Comparison of ENCODE assay signal across 10 mouse cellular contexts in genomic region chr1:138842756-138843155, GRCm38 (mm10). TPM values are rescaled to one million over a fixed set of nuclear protein-coding genes. Genes with fewer than 3 reads are reported as not detected.
DNase-seq lines count a peak whose midpoint lies in the region; ATAC-seq and TF ChIP-seq lines count a peak whose summit lies in the region.
"Had no signal": no experiment of that assay in that cellular context is flagged by ENCODE, and none has a peak within 500 bp of the region (broad histone marks: within the 10 kb centered on the region; RNA-seq: fewer than 3 reads in every experiment).

No protein-coding gene starts in this region.

- H3K36me3 ChIP-seq in neural tube, embryonic 11.5 days (ENCODE audit: control insufficient read depth, insufficient read depth, low read length) = no peaks in the 10 kb centered on the region
- H3K36me3 ChIP-seq: G1E had no signal

- no peak for ATAC-seq in neural tube, embryonic 11.5 days (ENCODE audit: insufficient read depth, low FRiP score, low TSS enrichment)
- ATAC-seq in CD4-positive, CD25-positive, alpha-beta regulatory T cell, adult 4 months = no peak

- no peak for DNase-seq in layer of hippocampus, adult 2 months (ENCODE audit: low spot score in 2 of 2)
- DNase-seq in layer of hippocampus, postnatal 36 days = no peak
- DNase-seq in induced T-regulatory cell, adult 2 months (ENCODE audit: low read depth) = peak; percentile 50
- DNase-seq in neural tube, embryonic 11.5 days (ENCODE audit: low spot score) = peak; percentile 45
- no peak for DNase-seq in cerebellum, adult 18-20 months
- DNase-seq in left cerebral cortex, adult 8-10 months (ENCODE audit: low spot score in 2 of 2) = no peak

- TF ChIP-seq CTCF in layer of hippocampus, adult 2 months (conservative IDR thresholded peaks at IDR 0.05) = no peak
- TF ChIP-seq CTCF in embryonic fibroblast, embryonic 13.5 days (IDR thresholded peaks at IDR 0.05; ENCODE audit: borderline replicate concordance, insufficient read depth, low read length) = no peak

- under 1% methylated on average over 10 of the region's 10 CpGs for WGBS in neural tube, embryonic 11.5 days

- TF ChIP-seq POLR2A in embryonic fibroblast, embryonic 13.5 days (IDR thresholded peaks at IDR 0.05; ENCODE audit: low read depth, low read length) = no peak

- H3K4me2 ChIP-seq in neural tube, embryonic 11.5 days (ENCODE audit: low read depth) = no peak overlapping the region

- H3K9me3 ChIP-seq in neural tube, embryonic 11.5 days (ENCODE audit: control insufficient read depth, low read length) = no peaks in the 10 kb centered on the region
- H3K9me3 ChIP-seq: G1E had no signal

- H3K4me3 ChIP-seq in layer of hippocampus, adult 2 months = peak overlapping the region; percentile 63
- peak overlapping the region; percentile 52; the same call in 1 of the 2 replicates for H3K4me3 ChIP-seq in embryonic fibroblast, embryonic 13.5 days (ENCODE audit: insufficient read depth, low read length)
- no peak overlapping the region for H3K4me3 ChIP-seq in neural tube, embryonic 11.5 days (ENCODE audit: low read depth, low read length)

- H3K27ac ChIP-seq in layer of hippocampus, adult 2 months = peak overlapping the region; percentile 88; the same call in 1 of the 2 replicates
- peak overlapping the region; percentile 14; the same call in 1 of the 2 replicates for H3K27ac ChIP-seq in embryonic fibroblast, embryonic 13.5 days (ENCODE audit: insufficient read depth, low read length)
- H3K27ac ChIP-seq in neural tube, embryonic 11.5 days (ENCODE audit: low read depth, low read length) = no peak overlapping the region

- no peaks in the 10 kb centered on the region for H3K4me1 ChIP-seq in embryonic fibroblast, embryonic 13.5 days (ENCODE audit: control insufficient read depth, insufficient read depth, low read length)
- peaks cover 16% of the 10 kb centered on the region for H3K4me1 ChIP-seq in neural tube, embryonic 11.5 days (ENCODE audit: control insufficient read depth, insufficient read depth, low read length)

- H3K27me3 ChIP-seq in neural tube, embryonic 11.5 days (ENCODE audit: control insufficient read depth, insufficient read depth, low read length) = peaks cover 86% of the 10 kb centered on the region

- H3K9ac ChIP-seq in neural tube, embryonic 11.5 days (ENCODE audit: low read length) = no peak overlapping the region

RNA-seq across cellular contexts. Expression of gene Lhx9, which starts 5.6 kb away (rescaled TPM):
- total RNA-seq in layer of hippocampus, adult 2 months (2021) = 10 to 100 TPM; 16.5 to 17.4 TPM
- 10 to 100 TPM; 14.8 to 15.0 TPM for total RNA-seq in layer of hippocampus, postnatal 36 days (2021)
- polyA plus RNA-seq in embryonic fibroblast, embryonic 13.5 days (2011; ENCODE audit: insufficient read length, low read depth, missing spikeins) = 11.6 and 18.7 TPM in 2 replicates
- 10.6 and 11.4 TPM in 2 replicates for polyA plus RNA-seq in neural tube, embryonic 11.5 days (2014; fragmentation: Nextera tagmentation; extraction: Ambion mirVana)
- not detected for polyA plus RNA-seq in CD4-positive, CD25-positive, alpha-beta regulatory T cell, adult 4 months (2017; shearing (Covaris generic))
- 1 to 10 TPM in 1 of 4 experiments, under 1 TPM in 3; 0.82 to 1.2 (median 0.91) TPM for total RNA-seq in left cerebral cortex, adult 8-10 months (2022)
- polyA plus RNA-seq: lung, embryonic 14.5 days had no signal

RNA-seq across cellular contexts. Expression of gene 2310009B15Rik, which starts 13.9 kb away (rescaled TPM):
- 10 to 100 TPM; 23.1 to 24.7 TPM for total RNA-seq in layer of hippocampus, adult 2 months (2021)
- total RNA-seq in layer of hippocampus, postnatal 36 days (2021) = 10 to 100 TPM; 22.6 to 22.9 TPM
- polyA plus RNA-seq in embryonic fibroblast, embryonic 13.5 days (2011; ENCODE audit: insufficient read length, low read depth, missing spikeins) = 10.9 and 12.2 TPM in 2 replicates
- 33.9 and 37.4 TPM in 2 replicates for polyA plus RNA-seq in neural tube, embryonic 11.5 days (2014; fragmentation: Nextera tagmentation; extraction: Ambion mirVana)
- polyA plus RNA-seq in CD4-positive, CD25-positive, alpha-beta regulatory T cell, adult 4 months (2017; shearing (Covaris generic)) = 10 to 100 TPM in 1 of 2 experiments, 1 to 10 TPM in 1; 9.9 to 15.9 TPM
- 10 to 100 TPM; 12.3 to 15.5 (median 13.7) TPM for total RNA-seq in left cerebral cortex, adult 8-10 months (2022)

Comparison
In these comparisons a context has a peak if more than half of its experiments do, and no peak if none do; other contexts are left out.
1. DNase-seq: peak in induced T-regulatory cell, adult 2 months (single experiment) and neural tube, embryonic 11.5 days (single experiment); none in layer of hippocampus, adult 2 months (0 of 2), layer of hippocampus, postnatal 36 days (0 of 2), cerebellum, adult 18-20 months (0 of 2) and left cerebral cortex, adult 8-10 months (0 of 2).
2. RNA of gene Lhx9, which starts 5.6 kb away (total RNA-seq): 16.5 to 17.4 TPM in layer of hippocampus, adult 2 months and 14.8 to 15.0 TPM in layer of hippocampus, postnatal 36 days; 0.82 to 1.2 TPM in left cerebral cortex, adult 8-10 months; every median in the first group is over 4 times any median in the second.